Mouse (Mus musculus) ovary, adult 2 months (tissue): ENCODE results near the gene Hyal4. TPM values are rescaled to one million over a fixed set of nuclear protein-coding genes. Genes with fewer than 3 reads are reported as not detected.

Experiments used
- polyA plus RNA-seq: library from polyadenylated mRNA; depleted of rRNA; stranded (reverse); fragments of >200 nt; gene quantifications from 2 replicates; pipeline ENCODE4 v1.2.3, GENCODE M21; 2012; rRNA removed

Gene Hyal4
- not detected in 2 replicates for polyA plus RNA-seq

DNA sequence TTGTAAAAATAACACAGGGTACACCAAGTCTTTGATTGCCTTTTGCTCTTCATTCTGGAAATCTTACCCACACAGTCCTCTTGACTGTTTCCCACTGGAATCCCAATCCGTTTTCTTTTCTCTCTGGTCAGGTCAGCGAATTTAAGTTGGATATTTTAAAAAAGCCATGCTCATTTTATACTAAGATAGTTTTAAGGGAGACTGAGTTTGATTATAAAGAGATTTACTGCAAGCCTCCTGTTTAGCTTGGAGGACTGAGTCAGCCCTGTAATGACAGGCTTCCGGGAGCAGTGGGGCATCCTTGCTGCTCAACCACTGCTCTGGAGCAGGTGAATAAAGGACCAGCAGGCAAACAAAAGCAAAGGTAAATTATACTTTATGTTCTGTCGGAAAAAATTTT, at the start of gene Hyal4:
Gene Hyal4 (plus strand): TSS at position 301 of the 400 bp plus-strand sequence.

DNA sequence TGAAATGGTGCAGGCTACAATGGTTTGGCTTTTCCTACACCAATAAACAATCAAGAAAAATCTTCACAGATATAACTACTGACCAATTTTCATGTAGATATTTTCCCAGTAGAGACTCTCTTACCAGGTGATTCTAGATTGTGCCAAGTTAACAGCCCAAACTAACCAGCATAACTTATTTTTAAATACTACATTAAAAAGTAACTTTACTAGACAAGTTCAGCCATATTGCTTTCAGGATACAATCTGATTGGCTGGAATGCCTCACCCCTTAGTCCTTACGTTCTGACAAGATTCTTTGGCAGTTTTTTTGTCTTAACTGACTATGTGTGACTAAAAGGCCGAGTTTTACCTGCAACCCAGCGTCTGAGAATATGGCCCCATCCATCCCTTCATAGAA, 15.2 kb upstream of the Hyal4 start, which contains the start of gene Hyal6:
Gene Hyal6 (plus strand): TSS at position 301 of the 400 bp plus-strand sequence.

DNA sequence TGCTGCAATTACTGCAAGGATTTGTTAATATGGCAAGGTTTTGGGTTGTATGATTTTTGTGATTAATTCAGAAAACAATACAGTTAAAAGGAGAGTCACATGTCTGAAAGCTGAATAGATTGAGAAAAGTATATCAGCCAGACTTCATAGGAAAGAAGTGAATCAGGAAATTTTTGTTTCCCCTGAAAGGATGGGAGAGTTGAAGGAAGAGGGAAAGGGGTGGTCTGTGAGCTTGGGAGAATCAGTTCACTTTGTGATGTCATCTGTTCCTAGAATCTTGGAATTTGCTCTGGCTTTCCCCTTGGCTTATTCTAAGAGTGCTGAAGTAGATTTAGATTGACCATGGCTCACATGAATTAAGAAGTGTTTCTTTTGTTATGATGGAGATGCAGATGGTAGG, 42.8 kb downstream of the Hyal4 start, which contains the start of gene Spam1:
Gene Spam1 (plus strand): TSS at position 301 of the 400 bp plus-strand sequence.

Other genes with a start within 250 kb of the Hyal4 start
- 0.13 and 0.16 TPM in 2 replicates for gene Iqub, start 233.3 kb upstream of the Hyal4 start, polyA plus RNA-seq
- 0.77 and 1.2 TPM in 2 replicates for gene Ndufa5, start 220.3 kb upstream of the Hyal4 start, polyA plus RNA-seq
- gene Asb15, start 220.2 kb upstream of the Hyal4 start, polyA plus RNA-seq, result not detected in 2 replicates
- not detected in 2 replicates for gene Lmod2, start 150.6 kb upstream of the Hyal4 start, polyA plus RNA-seq
- gene Wasl, start 83.3 kb upstream of the Hyal4 start, polyA plus RNA-seq, result 84.3 and 138 TPM in 2 replicates
- not detected in 2 replicates for gene Hyal6, start 15.1 kb upstream of the Hyal4 start, polyA plus RNA-seq
- gene Spam1, start 42.9 kb downstream of the Hyal4 start, polyA plus RNA-seq, result not detected in 2 replicates
- not detected in 2 replicates for gene Hyal5, start 109.7 kb downstream of the Hyal4 start, polyA plus RNA-seq
- 1.1 and 2.8 TPM in 2 replicates for gene Tmem229a, start 208.0 kb downstream of the Hyal4 start, polyA plus RNA-seq